Mouse (Mus musculus) midbrain, embryonic 10.5 days (tissue): ENCODE data around the gene Fam241a. TPM values are rescaled to one million over a fixed set of nuclear protein-coding genes. Genes with fewer than 3 reads are reported as not detected.

Experiments used
- DNase-seq: peaks from one replicate; pipeline ENCODE4 v3.0.0-alpha.2; 2017; ENCODE audit warnings: low spot score
- H3K27ac ChIP-seq: fragments of 300-500 bp; sonication (generic); replicated peaks from 2 replicates; pipeline ENCODE4 v1.5.1; 2016; ENCODE audit warnings: mild to moderate bottlenecking
- H3K27me3 ChIP-seq: fragments of 300-500 bp; sonication (generic); 2 replicates; pipeline ENCODE4 v1.6.1; 2016; ENCODE audit warnings: low read depth, mild to moderate bottlenecking; ENCODE audit not compliant: poor library complexity, severe bottlenecking
- H3K36me3 ChIP-seq: fragments of 300-500 bp; sonication (generic); 2 replicates; pipeline ENCODE4 v1.6.1; 2016; ENCODE audit warnings: mild to moderate bottlenecking, moderate library complexity
- H3K4me1 ChIP-seq: fragments of 300-500 bp; sonication (generic); 2 replicates; pipeline ENCODE4 v1.6.1; 2016
- H3K4me3 ChIP-seq: fragments of 300-500 bp; sonication (generic); 2 replicates; pipeline ENCODE4 v1.5.1; 2016; ENCODE audit warnings: mild to moderate bottlenecking, moderate library complexity
- H3K9me3 ChIP-seq: fragments of 300-500 bp; sonication (generic); replicated peaks from 2 replicates; pipeline ENCODE4 v1.6.1; 2016; ENCODE audit warnings: mild to moderate bottlenecking
- WGBS: fragments of 180-500 bp; shearing (Covaris S2); methylation state at CpG from one replicate; pipeline ENCODE4 v1.1.7; 2016; 5-methylcytosine and 5-hydroxymethylcytosine counted together
- polyA plus RNA-seq: library from polyadenylated mRNA; unstranded; fragments of >200 nt; fragmentation: Nextera tagmentation; extraction: Ambion mirVana; gene quantifications from 2 replicates; pipeline ENCODE4 v1.2.1, GENCODE M21; 2016

Fam241a gene
- polyA plus RNA-seq = 2.5 TPM in 2 replicates

DNA sequence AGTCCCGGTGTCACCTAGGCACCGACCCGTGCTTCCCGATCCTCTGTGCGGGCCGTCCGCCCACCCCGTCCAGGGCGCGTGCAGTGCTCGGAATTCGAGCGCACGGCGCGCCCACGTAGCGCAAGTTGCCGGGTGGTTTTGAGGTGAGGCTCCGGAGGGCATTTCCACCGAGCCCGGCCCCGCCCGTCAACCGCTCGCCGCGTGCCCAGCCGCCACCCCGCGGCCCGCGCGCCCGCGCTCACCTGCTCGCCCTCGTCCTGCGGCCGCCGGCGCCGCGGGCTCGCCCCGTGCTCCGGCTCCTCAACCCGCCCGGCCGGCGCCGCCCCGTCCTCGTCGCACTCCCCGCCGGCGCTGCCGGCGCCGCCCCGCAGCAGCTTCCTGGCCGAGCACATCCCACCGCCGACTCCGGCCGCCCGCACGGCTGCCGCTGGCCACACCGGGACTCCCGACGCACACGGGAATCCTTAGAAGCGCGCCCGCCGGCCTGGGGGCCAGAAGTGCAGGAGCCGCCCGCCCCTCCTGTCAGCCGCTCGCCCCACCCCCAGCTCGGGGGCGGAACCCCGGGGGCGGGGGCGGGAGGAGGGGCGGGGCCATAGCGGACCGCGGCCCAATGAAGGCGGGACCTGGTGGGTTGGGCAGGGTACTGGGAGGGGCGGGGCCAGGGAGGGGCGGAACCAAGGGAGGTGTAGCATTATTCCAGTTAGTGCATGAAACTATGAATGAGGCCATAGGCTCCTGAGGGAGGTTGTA is at the start of gene Fam241a:
Gene Fam241a, minus strand, starts transcription at position 533 of the 750 bp plus-strand sequence.
- no peaks in the 10 kb centered on the region for H3K36me3 ChIP-seq
- H3K4me3 ChIP-seq = peak within 1 kb of the TSS; percentile 75
- H3K27ac ChIP-seq = peak within 1 kb of the TSS; percentile 79
- H3K27me3 ChIP-seq = peaks cover 40% of the 10 kb centered on the region
- H3K9me3 ChIP-seq = no peaks in the 10 kb centered on the region
- WGBS = under 1% methylated on average over 82 of the region's 94 CpGs
- peak; percentile 86 for DNase-seq
- peaks cover 4% of the 10 kb centered on the region for H3K4me1 ChIP-seq

DNA sequence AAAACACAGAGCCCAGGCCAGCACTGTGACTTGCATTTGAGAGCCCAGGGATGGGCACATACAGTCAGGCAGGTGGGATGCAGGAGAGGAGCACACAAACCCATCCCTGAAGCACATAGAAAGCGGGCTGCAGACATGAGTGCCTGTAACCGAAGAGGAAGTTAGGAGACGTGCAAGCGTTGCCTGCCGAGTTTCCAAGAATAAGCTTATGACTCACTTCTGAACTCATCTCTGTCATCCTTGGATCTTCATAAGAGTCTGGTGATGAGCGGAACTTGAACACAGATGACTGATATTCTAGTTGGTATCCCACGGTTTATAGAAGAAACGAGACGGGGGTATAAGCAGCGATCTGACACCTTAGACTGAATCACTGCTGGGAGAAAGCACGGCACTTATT is 36.3 kb upstream of the Fam241a start:
- Histone ChIP-seq H3K9me3 (peaks cover 9% of the 10 kb centered on the region; the same call in 1 of the 2 replicates), H3K27ac (no peak overlapping the region), H3K27me3 (no peaks in the 10 kb centered on the region), H3K36me3 (no peaks in the 10 kb centered on the region), H3K4me1 (peaks cover 2% of the 10 kb centered on the region; the same call in 1 of the 2 replicates), H3K4me3 (no peak overlapping the region)
- 93% methylated on average over 11 of the region's 11 CpGs for WGBS
- no peak for DNase-seq

GRCm38 (mm10) chr3:127930326-127931012 is 34.3 kb upstream of the Fam241a start:
- no peak overlapping the region for H3K4me3 ChIP-seq
- no peaks in the 10 kb centered on the region for H3K27me3 ChIP-seq
- DNase-seq = no peak
- 89% methylated on average over 9 of the region's 9 CpGs for WGBS
- H3K4me1 ChIP-seq = peaks cover 2% of the 10 kb centered on the region; the same call in 1 of the 2 replicates
- no peak overlapping the region; the same call in 1 of the 2 replicates for H3K27ac ChIP-seq
- no peaks in the 10 kb centered on the region for H3K36me3 ChIP-seq
- no peaks in the 10 kb centered on the region; the same call in 1 of the 2 replicates for H3K9me3 ChIP-seq

GRCm38 (mm10) chr3:127929921-127930320 is 33.8 kb upstream of the Fam241a start:
- H3K4me1 ChIP-seq = peaks cover 2% of the 10 kb centered on the region; the same call in 1 of the 2 replicates
- H3K36me3 ChIP-seq = no peaks in the 10 kb centered on the region
- no peak overlapping the region for H3K27ac ChIP-seq
- no peak overlapping the region for H3K4me3 ChIP-seq
- H3K27me3 ChIP-seq = no peaks in the 10 kb centered on the region
- no peaks in the 10 kb centered on the region for H3K9me3 ChIP-seq
- DNase-seq = peak; percentile 16
- 73% methylated on average over 9 of the region's 9 CpGs for WGBS

GRCm38 (mm10) chr3:127926635-127927183 is 30.6 kb upstream of the Fam241a start:
- H3K9me3 ChIP-seq = no peaks in the 10 kb centered on the region
- H3K27ac ChIP-seq = no peak overlapping the region
- no peaks in the 10 kb centered on the region for H3K27me3 ChIP-seq
- DNase-seq = no peak
- no peaks in the 10 kb centered on the region for H3K36me3 ChIP-seq
- no peak overlapping the region for H3K4me3 ChIP-seq
- peaks cover 2% of the 10 kb centered on the region; the same call in 1 of the 2 replicates for H3K4me1 ChIP-seq
- WGBS = 81% methylated on average over 9 of the region's 9 CpGs

DNA sequence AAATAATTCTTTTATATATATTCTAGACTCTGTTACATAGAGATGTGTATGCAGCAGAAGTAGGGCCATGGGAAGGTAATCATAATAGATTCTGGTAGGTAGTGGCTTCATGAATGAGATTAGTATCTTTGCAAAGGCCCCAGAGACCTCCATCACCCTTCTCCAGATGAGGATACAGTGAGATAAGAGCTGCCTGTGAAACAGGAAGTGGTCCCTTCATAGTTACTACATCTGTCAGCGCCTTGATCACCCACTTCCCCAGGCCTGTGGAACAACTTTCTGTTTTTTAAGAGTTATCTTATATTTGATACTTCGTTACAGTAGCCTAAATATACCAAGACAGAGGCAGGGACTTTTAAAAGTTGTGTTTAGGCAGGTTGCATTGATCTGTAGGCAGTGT is 28.3 kb upstream of the Fam241a start:
- no peaks in the 10 kb centered on the region for H3K27me3 ChIP-seq
- no peak overlapping the region for H3K27ac ChIP-seq
- 79% methylated on average over 2 of the region's 2 CpGs for WGBS
- no peaks in the 10 kb centered on the region for H3K36me3 ChIP-seq
- H3K9me3 ChIP-seq = no peaks in the 10 kb centered on the region
- DNase-seq = no peak
- H3K4me3 ChIP-seq = no peak overlapping the region
- H3K4me1 ChIP-seq = no peaks in the 10 kb centered on the region

- H3K27me3 ChIP-seq = no peaks in the 10 kb centered on the region
- no peaks in the 10 kb centered on the region for H3K36me3 ChIP-seq
- no peaks in the 10 kb centered on the region for H3K4me1 ChIP-seq
- H3K27ac ChIP-seq = no peak overlapping the region
- WGBS = 74% methylated on average over 2 of the region's 2 CpGs
- no peak overlapping the region for H3K4me3 ChIP-seq
- H3K9me3 ChIP-seq = no peaks in the 10 kb centered on the region
- DNase-seq = no peak
Measured at GRCm38 (mm10) chr3:127923183-127923582, 27.1 kb upstream of the Fam241a start.

- H3K36me3 ChIP-seq = no peaks in the 10 kb centered on the region
- DNase-seq = no peak
- no peaks in the 10 kb centered on the region for H3K9me3 ChIP-seq
- no peaks in the 10 kb centered on the region for H3K4me1 ChIP-seq
- H3K27me3 ChIP-seq = no peaks in the 10 kb centered on the region
- no peak overlapping the region for H3K4me3 ChIP-seq
- WGBS = 89% methylated on average over 5 of the region's 5 CpGs
- no peak overlapping the region for H3K27ac ChIP-seq
Measured at GRCm38 (mm10) chr3:127922125-127922524, 26.0 kb upstream of the Fam241a start.

DNA sequence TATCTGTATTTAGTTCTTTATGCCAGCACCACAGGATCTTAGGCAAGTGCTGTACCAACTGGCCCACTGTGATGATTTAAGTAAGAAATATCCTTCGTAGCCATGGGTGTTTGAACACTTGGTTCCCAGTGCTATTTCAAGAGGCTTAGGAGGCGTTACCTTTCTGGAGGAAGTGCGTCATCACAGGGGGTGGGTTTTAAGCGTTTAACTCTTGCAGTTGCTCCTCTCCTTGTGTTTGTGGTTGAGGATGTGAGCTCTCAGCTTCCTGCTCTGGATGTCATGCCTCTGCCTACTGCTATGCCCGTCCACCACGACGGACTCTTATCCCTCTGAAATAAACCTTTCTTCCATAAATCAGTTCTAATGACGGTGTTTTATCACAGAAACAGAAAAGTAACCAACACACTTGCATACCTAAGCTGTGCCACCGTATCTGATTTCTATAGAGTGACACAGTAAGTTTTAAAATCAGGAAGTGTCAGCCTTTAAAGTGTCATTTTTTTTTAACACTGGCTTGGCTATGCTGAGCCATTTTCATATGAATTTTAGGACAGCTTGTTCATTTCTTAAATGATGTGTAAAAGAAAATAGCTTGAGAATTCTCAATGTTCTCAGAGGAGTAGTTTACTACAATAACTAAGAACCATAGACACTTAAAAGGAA is 22.0 kb upstream of the Fam241a start:
- Histone ChIP-seq H3K9me3 (no peaks in the 10 kb centered on the region), H3K4me3 (no peak overlapping the region), H3K27me3 (no peaks in the 10 kb centered on the region), H3K36me3 (no peaks in the 10 kb centered on the region), H3K4me1 (no peaks in the 10 kb centered on the region), H3K27ac (no peak overlapping the region)
- DNase-seq = no peak
- 83% methylated on average over 9 of the region's 9 CpGs for WGBS

- no peak for DNase-seq
- H3K27me3 ChIP-seq = no peaks in the 10 kb centered on the region
- H3K27ac ChIP-seq = no peak overlapping the region
- no peaks in the 10 kb centered on the region for H3K4me1 ChIP-seq
- 91% methylated on average over 3 of the region's 3 CpGs for WGBS
- no peak overlapping the region for H3K4me3 ChIP-seq
- H3K36me3 ChIP-seq = no peaks in the 10 kb centered on the region
- H3K9me3 ChIP-seq = no peaks in the 10 kb centered on the region
Measured at GRCm38 (mm10) chr3:127917549-127917948, 21.4 kb upstream of the Fam241a start.

GRCm38 (mm10) chr3:127915656-127916334 is 19.7 kb upstream of the Fam241a start:
- no peaks in the 10 kb centered on the region for H3K4me1 ChIP-seq
- H3K27me3 ChIP-seq = no peaks in the 10 kb centered on the region
- H3K36me3 ChIP-seq = no peaks in the 10 kb centered on the region
- no peak overlapping the region for H3K27ac ChIP-seq
- DNase-seq = no peak
- 84% methylated on average over 3 of the region's 3 CpGs for WGBS
- no peak overlapping the region for H3K4me3 ChIP-seq
- H3K9me3 ChIP-seq = no peaks in the 10 kb centered on the region
